Mouse (Mus musculus): ENCODE results near the gene Rdh5. TPM values are rescaled to one million over a fixed set of nuclear protein-coding genes. Genes with fewer than 3 reads are reported as not detected.
A peak's percentile ranks its signal among the peaks of the same experiment; 100 is the strongest.

Rdh5 gene
- polyA plus RNA-seq, 1 experiment from 2014 or later: 20.4 TPM

DNA sequence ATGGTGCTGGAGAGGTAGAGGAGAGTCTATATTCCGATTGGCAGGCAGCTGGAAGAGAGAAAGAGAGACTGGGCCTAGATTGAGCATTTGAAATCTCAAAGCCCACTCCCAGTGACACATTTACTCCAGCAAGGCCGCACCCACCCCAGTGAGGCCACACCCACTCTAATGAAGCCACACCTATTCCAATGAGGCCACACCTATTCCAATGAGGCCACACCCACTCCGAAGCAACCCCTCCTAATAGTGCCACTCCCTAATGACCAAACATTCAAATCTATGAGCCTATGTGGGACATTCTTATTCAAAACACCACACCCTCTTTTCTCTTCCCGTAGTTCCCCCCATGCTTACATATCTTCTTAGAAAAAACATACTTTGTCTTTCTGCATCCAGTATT lies 24.8 kb upstream of the Rdh5 start:
- Histone ChIP-seq H3K9me3 (ENCODE audit: control insufficient read depth, low read length) (no peaks in the 10 kb centered on the region), H3K4me2 (replicated peaks) (no peak overlapping the region), H3K4me1 (replicated peaks; ENCODE audit: control insufficient read depth, insufficient read depth, low read length) (no peaks in the 10 kb centered on the region), H3K9ac (no peak overlapping the region), H3K27ac (no peak overlapping the region), H3K4me3 (replicated peaks; ENCODE audit: low read length) (no peak overlapping the region), H3K36me3 (replicated peaks; ENCODE audit: control insufficient read depth, insufficient read depth) (no peaks in the 10 kb centered on the region), H3K27me3 (ENCODE audit: control insufficient read depth, insufficient read depth, low read length) (no peaks in the 10 kb centered on the region)
- ATAC-seq (ENCODE audit: low FRiP score) (no peak), DNase-seq (ENCODE audit: low spot score) (no peak)
- 88% methylated on average over 4 of the region's 4 CpGs for WGBS

DNA sequence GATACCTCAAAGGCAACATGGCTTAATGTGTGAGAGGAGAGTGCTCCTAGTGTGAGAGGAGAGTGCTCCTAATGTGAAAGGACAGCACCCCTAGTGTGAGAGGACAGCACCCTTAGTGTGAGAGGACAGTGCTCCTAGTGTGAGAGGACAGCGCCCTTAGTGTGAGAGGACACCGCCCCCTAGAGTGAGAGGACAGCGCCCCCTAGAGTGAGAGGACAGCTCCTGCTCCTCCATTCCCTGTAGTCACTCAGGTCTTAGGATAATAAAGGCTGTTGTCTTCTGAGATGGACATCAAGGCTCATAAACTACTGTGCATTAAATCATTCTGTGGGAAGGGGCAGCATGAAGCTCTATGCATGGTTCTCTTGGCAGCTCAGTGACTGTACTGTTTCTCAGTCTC lies 23.0 kb upstream of the Rdh5 start:
- no peaks in the 10 kb centered on the region for H3K36me3 ChIP-seq (replicated peaks; ENCODE audit: control insufficient read depth, insufficient read depth)
- no peak overlapping the region for H3K9ac ChIP-seq
- DNase-seq (ENCODE audit: low spot score) (no peak), ATAC-seq (ENCODE audit: low FRiP score) (no peak)
- H3K9me3 ChIP-seq (ENCODE audit: control insufficient read depth, low read length): no peaks in the 10 kb centered on the region
- 15% methylated on average over 3 of the region's 3 CpGs for WGBS
- no peak overlapping the region for H3K4me2 ChIP-seq (replicated peaks)
- H3K27me3 ChIP-seq (ENCODE audit: control insufficient read depth, insufficient read depth, low read length): no peaks in the 10 kb centered on the region
- H3K27ac ChIP-seq: no peak overlapping the region
- no peaks in the 10 kb centered on the region for H3K4me1 ChIP-seq (replicated peaks; ENCODE audit: control insufficient read depth, insufficient read depth, low read length)
- H3K4me3 ChIP-seq (replicated peaks; ENCODE audit: low read length): no peak overlapping the region

DNA sequence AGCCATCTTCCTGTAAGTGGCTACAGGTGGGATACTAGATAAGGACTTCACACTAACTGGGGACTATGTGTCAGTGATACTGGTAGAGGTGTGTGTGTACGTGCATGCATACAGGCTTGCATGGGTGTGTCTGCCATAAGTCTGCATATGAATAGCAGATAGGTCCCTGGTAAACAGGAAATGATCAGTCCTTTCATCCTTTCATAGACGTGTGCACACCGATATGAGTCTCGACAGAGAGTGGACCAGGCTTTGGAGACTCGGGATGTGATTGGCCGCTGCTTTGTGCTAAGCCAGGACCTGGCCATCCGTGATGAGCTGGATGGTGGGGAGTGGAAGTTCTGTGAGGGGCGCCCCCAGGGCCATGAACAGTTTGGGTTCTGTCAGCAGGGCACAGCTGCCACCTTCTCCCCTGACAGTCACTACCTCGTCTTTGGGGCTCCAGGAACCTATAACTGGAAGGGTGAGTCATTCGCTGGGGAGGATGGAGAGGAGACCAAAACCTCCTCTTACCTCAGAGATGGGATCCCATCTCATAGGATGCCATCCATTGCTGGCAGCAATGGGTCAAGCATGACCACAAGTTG lies 17.9 kb upstream of the Rdh5 start:
- Histone ChIP-seq H3K9ac (no peak overlapping the region), H3K4me1 (replicated peaks; ENCODE audit: control insufficient read depth, insufficient read depth, low read length) (no peaks in the 10 kb centered on the region), H3K36me3 (replicated peaks; ENCODE audit: control insufficient read depth, insufficient read depth) (no peaks in the 10 kb centered on the region), H3K4me3 (replicated peaks; ENCODE audit: low read length) (no peak overlapping the region), H3K4me2 (replicated peaks) (no peak overlapping the region), H3K27ac (no peak overlapping the region), H3K9me3 (ENCODE audit: control insufficient read depth, low read length) (no peaks in the 10 kb centered on the region), H3K27me3 (ENCODE audit: control insufficient read depth, insufficient read depth, low read length) (peaks cover 6% of the 10 kb centered on the region)
- WGBS: 87% methylated on average over 10 of the region's 10 CpGs
- DNase-seq (ENCODE audit: low spot score) (no peak), ATAC-seq (ENCODE audit: low FRiP score) (no peak)

DNA sequence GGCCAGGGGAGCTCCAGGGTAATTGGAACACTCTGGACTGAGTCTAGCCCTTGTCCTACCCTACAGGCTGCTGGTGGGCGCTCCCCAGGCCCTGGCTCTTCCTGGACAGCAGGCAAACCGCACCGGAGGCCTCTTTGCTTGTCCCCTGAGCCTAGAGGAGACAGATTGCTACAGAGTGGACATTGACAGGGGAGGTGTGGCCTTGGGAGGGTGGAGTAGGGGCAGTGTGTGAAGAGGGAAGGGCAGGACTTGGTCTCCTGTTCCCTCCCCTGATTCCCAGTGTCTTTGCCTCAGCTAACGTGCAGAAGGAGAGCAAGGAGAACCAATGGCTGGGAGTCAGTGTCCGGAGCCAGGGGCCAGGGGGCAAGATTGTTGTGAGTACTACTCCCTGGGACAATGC lies 16.3 kb upstream of the Rdh5 start:
- Histone ChIP-seq H3K27me3 (ENCODE audit: control insufficient read depth, insufficient read depth, low read length) (peaks cover 22% of the 10 kb centered on the region), H3K4me3 (replicated peaks; ENCODE audit: low read length) (no peak overlapping the region), H3K9ac (no peak overlapping the region), H3K9me3 (ENCODE audit: control insufficient read depth, low read length) (no peaks in the 10 kb centered on the region), H3K36me3 (replicated peaks; ENCODE audit: control insufficient read depth, insufficient read depth) (no peaks in the 10 kb centered on the region), H3K4me1 (replicated peaks; ENCODE audit: control insufficient read depth, insufficient read depth, low read length) (peaks cover 7% of the 10 kb centered on the region), H3K4me2 (replicated peaks) (no peak overlapping the region), H3K27ac (no peak overlapping the region)
- ATAC-seq (ENCODE audit: low FRiP score) (no peak), DNase-seq (ENCODE audit: low spot score) (no peak)
- 48% methylated on average over 5 of the region's 5 CpGs for WGBS

DNA sequence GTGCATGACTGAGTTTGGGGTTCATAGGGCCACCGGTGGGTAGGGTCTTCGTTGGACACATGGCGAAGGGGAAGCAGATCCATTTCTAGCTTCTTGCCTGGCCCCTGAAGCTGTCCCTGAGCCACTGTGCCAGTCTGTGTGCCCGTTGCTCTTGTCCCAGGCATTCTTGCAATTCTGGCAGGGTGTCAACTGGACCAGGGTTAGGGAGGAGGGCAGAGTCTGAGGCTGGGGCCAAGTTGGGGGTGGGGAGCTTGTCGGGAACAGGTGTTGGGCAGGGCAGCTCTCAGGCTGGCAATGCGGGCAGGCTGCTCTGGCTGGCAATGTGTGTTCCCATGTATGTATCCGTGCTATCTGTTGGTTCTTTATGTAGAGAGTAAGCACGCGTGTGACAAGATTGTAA lies 15.8 kb upstream of the Rdh5 start:
- Histone ChIP-seq H3K9me3 (ENCODE audit: control insufficient read depth, low read length) (no peaks in the 10 kb centered on the region), H3K36me3 (replicated peaks; ENCODE audit: control insufficient read depth, insufficient read depth) (no peaks in the 10 kb centered on the region), H3K27me3 (ENCODE audit: control insufficient read depth, insufficient read depth, low read length) (peaks cover 27% of the 10 kb centered on the region), H3K27ac (no peak overlapping the region), H3K4me2 (replicated peaks) (no peak overlapping the region), H3K4me1 (replicated peaks; ENCODE audit: control insufficient read depth, insufficient read depth, low read length) (peaks cover 8% of the 10 kb centered on the region), H3K9ac (no peak overlapping the region), H3K4me3 (replicated peaks; ENCODE audit: low read length) (no peak overlapping the region)
- 0 out of 2 replicates have a peak, but pooled peaks have one; percentile 5 for ATAC-seq (ENCODE audit: low FRiP score)
- 81% methylated on average over 9 of the region's 9 CpGs for WGBS
- no peak for DNase-seq (ENCODE audit: low spot score)

DNA sequence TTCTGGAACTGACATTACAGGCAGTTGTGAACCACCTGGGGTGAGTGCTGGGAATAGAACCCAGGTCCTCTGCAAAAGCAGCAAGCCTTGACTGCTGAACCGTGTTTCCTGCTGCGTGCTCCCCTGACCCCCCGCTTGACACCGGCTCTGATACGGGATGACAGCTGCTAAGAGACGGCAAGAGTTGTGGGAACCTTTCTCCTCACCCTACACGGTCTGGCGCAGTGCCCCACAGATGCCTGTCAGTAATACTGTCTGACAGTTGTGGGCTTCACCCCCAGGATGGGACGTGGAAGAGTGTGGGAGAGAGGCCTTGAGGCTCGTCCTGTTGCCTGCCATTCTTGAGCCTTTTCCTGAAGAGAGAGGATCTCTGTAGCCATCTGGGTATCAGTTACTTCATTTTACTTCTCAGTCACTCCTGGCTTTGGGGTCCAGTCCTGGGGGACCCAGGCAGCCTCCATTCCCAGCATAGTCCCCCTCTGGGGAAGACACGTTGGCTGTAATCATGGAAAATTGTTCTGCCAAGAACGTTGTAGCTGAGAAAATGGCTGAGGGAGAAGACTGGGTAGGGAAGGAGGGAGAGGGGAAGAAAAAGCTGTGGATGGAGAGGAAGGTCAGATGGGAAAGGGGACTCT lies 15.2 kb upstream of the Rdh5 start:
- ATAC-seq (ENCODE audit: low FRiP score): no peak
- H3K27ac ChIP-seq: no peak overlapping the region
- WGBS: 67% methylated on average over 12 of the region's 12 CpGs
- H3K9me3 ChIP-seq (ENCODE audit: control insufficient read depth, low read length): no peaks in the 10 kb centered on the region
- no peak overlapping the region for H3K9ac ChIP-seq
- H3K4me3 ChIP-seq (replicated peaks; ENCODE audit: low read length): no peak overlapping the region
- H3K4me1 ChIP-seq (replicated peaks; ENCODE audit: control insufficient read depth, insufficient read depth, low read length): peaks cover 8% of the 10 kb centered on the region
- H3K27me3 ChIP-seq (ENCODE audit: control insufficient read depth, insufficient read depth, low read length): peaks cover 33% of the 10 kb centered on the region
- H3K36me3 ChIP-seq (replicated peaks; ENCODE audit: control insufficient read depth, insufficient read depth): no peaks in the 10 kb centered on the region
- DNase-seq (ENCODE audit: low spot score): no peak
- H3K4me2 ChIP-seq (replicated peaks): no peak overlapping the region

DNA sequence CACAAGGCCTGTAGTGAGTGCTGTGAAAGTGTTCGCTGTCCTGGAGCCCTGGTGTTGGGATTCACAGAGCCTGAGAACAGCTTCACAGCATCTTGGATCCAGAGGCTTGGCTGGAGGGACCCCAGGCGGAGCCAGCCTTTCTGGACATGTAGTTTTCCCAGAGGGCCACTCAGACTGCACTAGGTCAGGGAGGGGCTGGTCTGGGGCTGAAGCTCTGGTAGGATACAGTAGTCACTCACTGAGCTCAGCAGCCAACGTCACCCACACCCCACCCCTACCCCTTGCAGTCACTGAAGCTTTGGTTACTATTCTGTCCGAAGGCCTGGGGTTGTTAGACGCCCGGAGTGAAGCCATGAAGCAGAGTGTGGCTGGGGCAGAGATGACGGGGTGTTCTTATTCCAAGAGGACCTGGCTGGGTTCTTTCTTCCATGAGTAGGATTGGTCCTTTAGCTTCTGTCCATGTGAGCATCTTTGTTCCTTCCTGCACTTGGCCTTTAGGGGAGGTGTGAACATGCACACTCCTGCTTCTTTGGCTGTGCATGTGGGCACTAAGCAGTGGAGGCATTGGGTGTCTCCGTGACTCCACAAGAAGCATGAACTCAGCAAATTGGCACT lies 13.2 kb upstream of the Rdh5 start:
- H3K4me3 ChIP-seq (replicated peaks; ENCODE audit: low read length): no peak overlapping the region

DNA sequence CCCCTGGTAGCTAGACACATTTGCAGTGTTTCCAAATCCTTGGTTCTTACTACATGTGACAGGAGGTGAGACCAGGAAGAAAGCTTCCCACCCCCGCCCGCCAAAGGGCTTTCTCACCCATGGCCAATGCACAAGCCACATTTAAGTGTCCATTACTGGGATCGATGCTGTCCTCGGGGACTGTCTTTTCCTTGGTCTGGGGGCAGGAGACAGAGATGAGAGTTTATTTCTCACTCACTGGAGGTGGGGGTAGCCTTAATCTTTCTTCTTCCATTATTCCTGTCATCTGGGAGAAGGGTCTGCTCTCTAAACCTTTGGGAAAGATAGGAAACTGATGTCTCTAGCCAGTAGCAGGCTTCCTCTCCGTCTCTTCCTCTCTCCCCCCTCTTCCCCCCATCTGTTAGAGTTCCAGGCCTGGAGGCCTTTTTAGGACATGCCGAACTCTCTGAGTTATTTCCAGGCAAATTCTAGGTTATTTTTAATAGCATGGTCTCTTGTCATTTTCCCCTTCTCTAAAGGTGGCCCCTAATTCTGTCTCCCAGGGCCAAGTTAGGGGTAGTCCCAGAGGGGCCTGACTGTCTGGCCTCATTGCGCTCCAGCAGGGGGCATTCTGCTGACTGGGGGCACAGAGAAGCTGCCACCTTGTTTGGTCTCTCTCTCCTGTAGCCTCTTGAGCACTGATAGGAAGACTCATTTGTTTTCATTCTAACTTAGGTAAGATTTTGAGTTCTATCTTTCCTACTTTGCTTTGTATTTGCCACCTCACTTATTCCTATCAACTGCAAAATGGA lies 12.5 kb upstream of the Rdh5 start:
- Histone ChIP-seq H3K36me3 (replicated peaks; ENCODE audit: control insufficient read depth, insufficient read depth) (no peaks in the 10 kb centered on the region), H3K4me3 (replicated peaks; ENCODE audit: low read length) (peak overlapping the region; percentile 41; the same call in 1 of the 2 replicates), H3K27me3 (ENCODE audit: control insufficient read depth, insufficient read depth, low read length) (peaks cover 53% of the 10 kb centered on the region), H3K27ac (no peak overlapping the region), H3K9ac (no peak overlapping the region), H3K4me2 (replicated peaks) (peak overlapping the region; percentile 86; the same call in 1 of the 2 replicates), H3K4me1 (replicated peaks; ENCODE audit: control insufficient read depth, insufficient read depth, low read length) (peaks cover 8% of the 10 kb centered on the region), H3K9me3 (ENCODE audit: control insufficient read depth, low read length) (no peaks in the 10 kb centered on the region)
- 71% methylated on average over 7 of the region's 7 CpGs for WGBS
- ATAC-seq (ENCODE audit: low FRiP score): no peak
- DNase-seq (ENCODE audit: low spot score): no peak

More for the DNA sequence above, 13.2 kb upstream of the Rdh5 start:
- H3K4me2 ChIP-seq (replicated peaks): no peak overlapping the region; the same call in 1 of the 2 replicates
- H3K27ac ChIP-seq: no peak overlapping the region
- no peaks in the 10 kb centered on the region for H3K9me3 ChIP-seq (ENCODE audit: control insufficient read depth, low read length)
- no peak for ATAC-seq (ENCODE audit: low FRiP score)
- no peak overlapping the region for H3K9ac ChIP-seq
- no peaks in the 10 kb centered on the region for H3K36me3 ChIP-seq (replicated peaks; ENCODE audit: control insufficient read depth, insufficient read depth)
- peaks cover 52% of the 10 kb centered on the region for H3K27me3 ChIP-seq (ENCODE audit: control insufficient read depth, insufficient read depth, low read length)
- DNase-seq (ENCODE audit: low spot score): no peak
- H3K4me1 ChIP-seq (replicated peaks; ENCODE audit: control insufficient read depth, insufficient read depth, low read length): peaks cover 8% of the 10 kb centered on the region
- WGBS: 76% methylated on average over 8 of the region's 8 CpGs
